Mouse (Mus musculus): ENCODE measurements around the gene Vrk2. TPM values are rescaled to one million over a fixed set of nuclear protein-coding genes. Genes with fewer than 3 reads are reported as not detected.

Gene Vrk2
- total and polyA plus RNA-seq, 3 experiments: 17.9 to 58.7 (median 31.1) TPM

GRCm38 (mm10) chr11:26597145-26597544 is 3.3 kb upstream of the Vrk2 start:
- no peak overlapping the region for H3K27ac ChIP-seq (ENCODE audit: insufficient read depth, low read depth)
- no peaks in the 10 kb centered on the region for H3K9me3 ChIP-seq (replicated peaks; ENCODE audit: low read length)
- no peaks in the 10 kb centered on the region for H3K27me3 ChIP-seq (replicated peaks)
- TF ChIP-seq MAFK (IDR thresholded peaks at IDR 0.05; ENCODE audit: insufficient replicate concordance, low read length): no peak
- TF ChIP-seq CHD2 (IDR thresholded peaks at IDR 0.05; ENCODE audit: low read length): no peak
- TF ChIP-seq RCOR1 (conservative IDR thresholded peaks at IDR 0.05; ENCODE audit: low read depth, low read length): no peak
- no peak for TF ChIP-seq JUN (IDR thresholded peaks at IDR 0.05; ENCODE audit: insufficient read depth, low read depth, low read length)
- TF ChIP-seq NRF1 (IDR thresholded peaks at IDR 0.05; ENCODE audit: low read depth, low read length): no peak
- TF ChIP-seq POLR2A (IDR thresholded peaks at IDR 0.05; ENCODE audit: low read depth, low read length): no peak
- TF ChIP-seq CHD1 (IDR thresholded peaks at IDR 0.05; ENCODE audit: low read depth, low read length): no peak
- TF ChIP-seq ZNF384 (IDR thresholded peaks at IDR 0.05; ENCODE audit: low read depth, low read length): no peak
- TF ChIP-seq SMC3 (IDR thresholded peaks at IDR 0.05; ENCODE audit: low read depth, low read length): no peak
- TF ChIP-seq SIN3A (IDR thresholded peaks at IDR 0.05; ENCODE audit: low read length): no peak
- TF ChIP-seq GABPA (IDR thresholded peaks at IDR 0.05; ENCODE audit: insufficient replicate concordance, low read depth, low read length): no peak
- TF ChIP-seq ZKSCAN1 (IDR thresholded peaks at IDR 0.05; ENCODE audit: borderline replicate concordance, low read depth, low read length): no peak
- TF ChIP-seq JUND (conservative IDR thresholded peaks at IDR 0.05; ENCODE audit: low read depth, low read length): no peak
- TF ChIP-seq HCFC1 (IDR thresholded peaks at IDR 0.05; ENCODE audit: low read depth, low read length): no peak
- no peak for TF ChIP-seq KAT2A (IDR thresholded peaks at IDR 0.05; ENCODE audit: insufficient replicate concordance, low read length)
- TF ChIP-seq ZC3H11A (IDR thresholded peaks at IDR 0.05; ENCODE audit: low read depth, low read length): no peak
- no peak for TF ChIP-seq MYC (IDR thresholded peaks at IDR 0.05; ENCODE audit: low read depth, low read length)
- H3K4me2 ChIP-seq (ENCODE audit: insufficient read depth, low read depth, poor library complexity, severe bottlenecking): no peak overlapping the region
- no peak overlapping the region for H3K9ac ChIP-seq (ENCODE audit: insufficient read depth, low read depth)
- H3K4me3 ChIP-seq (replicated peaks in 1 of 3; ENCODE audit: low read depth in 2 of 3, low read length in 2 of 3, poor library complexity in 1 of 3): no peak overlapping the region
- peaks cover 6% of the 10 kb centered on the region; the same call in 1 of the 2 replicates for H3K79me2 ChIP-seq (replicated peaks; ENCODE audit: control insufficient read depth, extremely low read depth, insufficient read depth, poor library complexity, severe bottlenecking)
- H3K36me3 ChIP-seq (replicated peaks in 1 of 2; ENCODE audit: control insufficient read depth in 1 of 2, insufficient read depth in 1 of 2, low read length in 1 of 2): no peaks in the 10 kb centered on the region
- DNase-seq (ENCODE audit: extremely low read depth): no peak
- H3K4me1 ChIP-seq (ENCODE audit: control insufficient read depth in 1 of 2, insufficient read depth in 2 of 2): peaks cover 4 to 38% of the 10 kb centered on the region in 2 experiments
- dilution Hi-C loops (cut with MboI; ENCODE audit: extremely low pct_ligation_motif_present, extremely low pct_unique_long_range_greater_than_20kb, low sequenced_read_pairs): no loop called here
- in situ Hi-C loops (cut with MboI; ENCODE audit: low pct_ligation_motif_present, low pct_unique_long_range_greater_than_20kb, low sequenced_read_pairs): loop anchor here (5.0 kb wide), 1 partner anchor 40 kb away; no protein-coding TSS in a partner anchor

- in situ Hi-C loops (cut with MboI; ENCODE audit: low pct_ligation_motif_present, low pct_unique_long_range_greater_than_20kb, low sequenced_read_pairs) (loop anchor here (5.0 kb wide), 1 partner anchor 41 kb away; no protein-coding TSS in a partner anchor), dilution Hi-C loops (cut with MboI; ENCODE audit: extremely low pct_ligation_motif_present, extremely low pct_unique_long_range_greater_than_20kb, low sequenced_read_pairs) (no loop called here)
- Histone ChIP-seq H3K27ac (ENCODE audit: insufficient read depth, low read depth) (no peak overlapping the region), H3K9me3 (replicated peaks; ENCODE audit: low read length) (no peaks in the 10 kb centered on the region), H3K27me3 (replicated peaks) (no peaks in the 10 kb centered on the region), H3K36me3 (replicated peaks in 1 of 2; ENCODE audit: control insufficient read depth in 1 of 2, insufficient read depth in 1 of 2, low read length in 1 of 2) (peaks cover 0 to 2% of the 10 kb centered on the region in 2 experiments), H3K4me1 (ENCODE audit: control insufficient read depth in 1 of 2, insufficient read depth in 2 of 2) (peaks cover 4 to 34% of the 10 kb centered on the region in 2 experiments), H3K4me2 (ENCODE audit: insufficient read depth, low read depth, poor library complexity, severe bottlenecking) (no peak overlapping the region), H3K79me2 (replicated peaks; ENCODE audit: control insufficient read depth, extremely low read depth, insufficient read depth, poor library complexity, severe bottlenecking) (peaks cover 6% of the 10 kb centered on the region; the same call in 1 of the 2 replicates), H3K9ac (ENCODE audit: insufficient read depth, low read depth) (no peak overlapping the region), H3K4me3 (replicated peaks in 1 of 3; ENCODE audit: low read depth in 2 of 3, low read length in 2 of 3, poor library complexity in 1 of 3) (no peak overlapping the region)
- DNase-seq (ENCODE audit: extremely low read depth): no peak
- TF ChIP-seq ZMIZ1 (IDR thresholded peaks at IDR 0.05; ENCODE audit: low read depth, low read length) (no peak), MYC (IDR thresholded peaks at IDR 0.05; ENCODE audit: low read depth, low read length) (no peak), EP300 (IDR thresholded peaks at IDR 0.05; ENCODE audit: low read length) (no peak), TBP (conservative IDR thresholded peaks at IDR 0.05; ENCODE audit: low read depth, low read length) (no peak)
These were observed 2.4 kb upstream of the Vrk2 start for GRCm38 (mm10) chr11:26596186-26596585.

Data from CH12.LX (cell line).